Mouse (Mus musculus): ENCODE measurements around the gene Vrk1.

Vrk1 gene

GRCm38 (mm10) chr12:106123276-106123675, 113.2 kb downstream of the Vrk1 start:
- DNase-seq (ENCODE audit: low spot score), result no peak

GRCm38 (mm10) chr12:106124581-106124980, 114.6 kb downstream of the Vrk1 start:
- DNase-seq (ENCODE audit: low spot score), result no peak

Measured in adipocyte (in vitro differentiated cells).